Mouse (Mus musculus) splenic B cell, adult 2 months (primary cell): ENCODE measurements at regions not wholly inside any gene's neighbourhood (a gene's known extent, or its start where the extent isn't known, plus 50 kb on each side); places are given as distances from the start of the nearest gene placed in this dataset.

Experiments used
- DNase-seq: peaks from one replicate; pipeline ENCODE4 v3.0.0-alpha.2; 2011; ENCODE audit warnings: low read depth, low spot score
- H3K27me3 ChIP-seq: 2 replicates; pipeline ENCODE4 v1.6.1; 2012; ENCODE audit warnings: mild to moderate bottlenecking, low read length, moderate library complexity, mixed read lengths; ENCODE audit not compliant: control insufficient read depth, poor library complexity, insufficient read depth, severe bottlenecking
- H3K36me3 ChIP-seq: 2 replicates; pipeline ENCODE4 v1.6.1; 2012; ENCODE audit warnings: mild to moderate bottlenecking, low read length, moderate library complexity, mixed read lengths; ENCODE audit not compliant: control insufficient read depth, poor library complexity, insufficient read depth, severe bottlenecking

- no peak for DNase-seq
- Histone ChIP-seq H3K36me3 (no peaks in the 10 kb centered on the region), H3K27me3 (no peaks in the 10 kb centered on the region)
These were observed 2205.4 kb upstream of the Gm7489 start for GRCm38 (mm10) chr15:51679186-51679902.

GRCm38 (mm10) chr15:51680494-51680893 is 2204.2 kb upstream of the Gm7489 start:
- no peak for DNase-seq
- Histone ChIP-seq H3K36me3 (no peaks in the 10 kb centered on the region), H3K27me3 (no peaks in the 10 kb centered on the region)

- H3K36me3 ChIP-seq, result no peaks in the 10 kb centered on the region
- H3K27me3 ChIP-seq, result no peaks in the 10 kb centered on the region
- DNase-seq, result no peak
These were observed 2203.5 kb upstream of the Gm7489 start for GRCm38 (mm10) chr15:51681191-51681590.

GRCm38 (mm10) chr15:51682331-51682730 is 2202.4 kb upstream of the Gm7489 start:
- Histone ChIP-seq H3K36me3 (no peaks in the 10 kb centered on the region), H3K27me3 (no peaks in the 10 kb centered on the region)
- DNase-seq, result no peak

GRCm38 (mm10) chr15:51687007-51687540 is 2197.6 kb upstream of the Gm7489 start:
- DNase-seq, result no peak
- H3K36me3 ChIP-seq, result no peaks in the 10 kb centered on the region

GRCm38 (mm10) chr15:51689498-51689897 is 2195.2 kb upstream of the Gm7489 start:
- DNase-seq, result no peak
- Histone ChIP-seq H3K36me3 (no peaks in the 10 kb centered on the region), H3K27me3 (no peaks in the 10 kb centered on the region)

More at GRCm38 (mm10) chr15:51687007-51687540, 2197.6 kb upstream of the Gm7489 start:
- no peaks in the 10 kb centered on the region for H3K27me3 ChIP-seq

- no peak for DNase-seq
- Histone ChIP-seq H3K36me3 (no peaks in the 10 kb centered on the region), H3K27me3 (no peaks in the 10 kb centered on the region)
These were observed 2192.0 kb upstream of the Gm7489 start for GRCm38 (mm10) chr15:51692671-51693070.

- Histone ChIP-seq H3K36me3 (no peaks in the 10 kb centered on the region), H3K27me3 (no peaks in the 10 kb centered on the region)
- peak; percentile 43 for DNase-seq
These were observed 2188.2 kb upstream of the Gm7489 start for GRCm38 (mm10) chr15:51696344-51697016.

- Histone ChIP-seq H3K27me3 (no peaks in the 10 kb centered on the region), H3K36me3 (no peaks in the 10 kb centered on the region)
- no peak for DNase-seq
These were observed 2180.5 kb upstream of the Gm7489 start for GRCm38 (mm10) chr15:51704198-51704597.

- no peak for DNase-seq
- Histone ChIP-seq H3K36me3 (no peaks in the 10 kb centered on the region), H3K27me3 (no peaks in the 10 kb centered on the region)
These were observed 2174.6 kb upstream of the Gm7489 start for GRCm38 (mm10) chr15:51709871-51710655.

GRCm38 (mm10) chr15:51720873-51721308 is 2163.8 kb upstream of the Gm7489 start:
- no peak for DNase-seq
- no peaks in the 10 kb centered on the region for H3K36me3 ChIP-seq
- H3K27me3 ChIP-seq, result no peaks in the 10 kb centered on the region

- H3K27me3 ChIP-seq, result no peaks in the 10 kb centered on the region
- no peak for DNase-seq
- H3K36me3 ChIP-seq, result no peaks in the 10 kb centered on the region
These were observed 2163.3 kb upstream of the Gm7489 start for GRCm38 (mm10) chr15:51721363-51721762.

GRCm38 (mm10) chr15:51724127-51724526 is 2160.6 kb upstream of the Gm7489 start:
- no peak for DNase-seq
- H3K27me3 ChIP-seq, result no peaks in the 10 kb centered on the region
- H3K36me3 ChIP-seq, result no peaks in the 10 kb centered on the region

GRCm38 (mm10) chr15:51725457-51725856 is 2159.2 kb upstream of the Gm7489 start:
- Histone ChIP-seq H3K36me3 (no peaks in the 10 kb centered on the region), H3K27me3 (no peaks in the 10 kb centered on the region)
- DNase-seq, result no peak

GRCm38 (mm10) chr15:51730106-51730505 is 2154.6 kb upstream of the Gm7489 start:
- no peak for DNase-seq
- H3K27me3 ChIP-seq, result no peaks in the 10 kb centered on the region
- H3K36me3 ChIP-seq, result no peaks in the 10 kb centered on the region
